Mouse (Mus musculus) cortical plate, adult 2 months (tissue): ENCODE data around the gene Pdcd1lg2. TPM values are rescaled to one million over a fixed set of nuclear protein-coding genes. Genes with fewer than 3 reads are reported as not detected.

Source experiments
- H3K27ac ChIP-seq: fragments of 200-500 bp; 2 replicates; pipeline ENCODE4 v1.5.1; 2012; ENCODE audit warnings: low read length, control low read depth, inconsistent platforms; ENCODE audit not compliant: insufficient read depth
- H3K4me1 ChIP-seq: fragments of 200-500 bp; 2 replicates; pipeline ENCODE4 v1.6.1; 2011; ENCODE audit warnings: low read length; ENCODE audit not compliant: control insufficient read depth, insufficient read depth
- H3K4me3 ChIP-seq: fragments of 200-500 bp; 2 replicates; pipeline ENCODE4 v1.5.1; 2011; ENCODE audit warnings: mild to moderate bottlenecking, low read length, control low read depth; ENCODE audit not compliant: insufficient read depth
- CTCF ChIP-seq: fragments of 200-500 bp; IDR thresholded peaks from 2 replicates; pipeline ENCODE4 v1.5.1; 2011; ENCODE audit warnings: mild to moderate bottlenecking, control low read depth, low read length; ENCODE audit not compliant: insufficient read depth; ENCODE audit errors: extremely low read depth
- POLR2A ChIP-seq: fragments of 200-500 bp; IDR thresholded peaks from 2 replicates; pipeline ENCODE4 v1.6.1; 2011; ENCODE audit warnings: mild to moderate bottlenecking, low read length, control low read depth; ENCODE audit not compliant: insufficient read depth; ENCODE audit errors: extremely low read depth
- polyA plus RNA-seq: library from polyadenylated mRNA; depleted of rRNA; stranded (reverse); fragments of >200 nt; gene quantifications from 2 replicates; pipeline ENCODE4 v1.2.3, GENCODE M21; 2012

Pdcd1lg2 gene
- polyA plus RNA-seq, 1 experiment = not detected

DNA sequence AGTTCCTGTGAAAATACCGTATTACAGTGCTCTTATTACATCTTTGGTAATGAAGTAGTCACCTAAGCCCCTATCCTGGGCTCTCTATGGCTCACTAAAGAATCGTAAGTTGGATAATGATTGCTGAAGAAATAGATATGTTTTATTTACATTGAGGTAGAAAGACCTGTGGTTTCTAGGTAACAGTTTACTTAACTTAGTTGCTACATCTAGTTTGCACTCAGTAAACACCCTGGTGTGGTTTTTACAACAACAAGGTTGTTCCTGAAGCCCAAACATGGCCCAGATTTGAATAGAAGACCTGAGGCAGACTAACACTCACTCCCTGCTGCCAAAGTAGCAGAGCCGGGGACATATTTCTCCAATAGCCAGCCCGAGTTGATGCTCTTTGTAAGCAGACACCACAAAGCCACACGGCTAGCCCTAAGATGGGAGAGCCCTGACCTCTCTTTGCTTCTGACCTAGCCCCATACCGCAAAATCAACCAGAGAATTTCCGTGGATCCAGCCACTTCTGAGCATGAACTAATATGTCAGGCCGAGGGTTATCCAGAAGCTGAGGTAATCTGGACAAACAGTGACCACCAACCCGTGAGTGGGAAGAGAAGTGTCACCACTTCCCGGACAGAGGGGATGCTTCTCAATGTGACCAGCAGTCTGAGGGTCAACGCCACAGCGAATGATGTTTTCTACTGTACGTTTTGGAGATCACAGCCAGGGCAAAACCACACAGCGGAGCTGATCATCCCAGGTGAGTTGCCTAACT lies 30.7 kb upstream of the Pdcd1lg2 start:
- TF ChIP-seq CTCF (no peak), POLR2A (no peak)
- Histone ChIP-seq H3K4me3 (no peak overlapping the region), H3K27ac (no peak overlapping the region), H3K4me1 (no peaks in the 10 kb centered on the region)

- Histone ChIP-seq H3K4me1 (no peaks in the 10 kb centered on the region), H3K27ac (no peak overlapping the region), H3K4me3 (no peak overlapping the region)
- no peak for TF ChIP-seq POLR2A
- TF ChIP-seq CTCF = no peak
These were observed 27.4 kb upstream of the Pdcd1lg2 start for GRCm38 (mm10) chr19:29383368-29383767.

DNA sequence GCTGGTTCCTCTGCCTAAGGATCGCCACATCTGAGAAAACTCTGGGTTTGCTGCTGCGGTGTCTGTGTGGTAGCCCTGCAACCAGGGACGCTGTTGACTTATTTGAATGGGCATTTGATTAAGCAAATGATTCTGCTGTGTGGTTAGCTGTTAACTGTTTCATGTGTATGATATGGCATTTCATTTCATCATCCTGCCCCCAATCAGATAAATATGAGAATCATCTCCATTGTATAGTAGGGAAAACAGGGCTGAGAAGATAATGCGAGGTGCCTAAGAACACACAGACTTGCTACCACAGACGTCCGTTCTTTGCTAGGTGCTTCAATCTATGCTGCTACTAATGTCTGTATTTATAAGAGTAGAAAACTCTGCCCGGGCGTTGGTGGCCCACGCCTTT lies 26.3 kb upstream of the Pdcd1lg2 start:
- no peaks in the 10 kb centered on the region for H3K4me1 ChIP-seq
- TF ChIP-seq CTCF (no peak), POLR2A (no peak)
- H3K27ac ChIP-seq = no peak overlapping the region
- H3K4me3 ChIP-seq = no peak overlapping the region

DNA sequence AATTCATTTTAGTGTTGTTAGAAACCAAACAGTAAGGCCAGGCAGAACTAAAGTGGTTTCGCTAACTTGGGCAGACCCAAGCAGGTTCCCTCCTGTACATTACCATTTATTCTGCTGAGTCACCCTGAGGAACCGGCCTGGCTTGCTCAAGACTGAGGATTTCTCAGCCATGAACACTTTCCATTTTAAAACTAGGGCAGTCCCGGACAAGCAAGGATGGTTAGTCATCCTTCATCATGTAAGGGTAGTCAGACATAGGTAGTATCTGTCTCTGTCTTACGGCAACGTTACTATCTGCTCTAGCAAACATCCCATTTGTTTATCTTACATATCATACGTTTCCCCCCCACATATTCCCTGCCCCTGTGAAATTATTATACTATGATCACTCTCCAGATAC lies 25.7 kb upstream of the Pdcd1lg2 start:
- H3K4me3 ChIP-seq = no peak overlapping the region
- no peak overlapping the region for H3K27ac ChIP-seq
- no peak for TF ChIP-seq CTCF
- no peak for TF ChIP-seq POLR2A
- H3K4me1 ChIP-seq = no peaks in the 10 kb centered on the region

- no peak overlapping the region for H3K4me3 ChIP-seq
- TF ChIP-seq CTCF = no peak
- TF ChIP-seq POLR2A = no peak
- no peaks in the 10 kb centered on the region for H3K4me1 ChIP-seq
- H3K27ac ChIP-seq = no peak overlapping the region
These were observed 24.9 kb upstream of the Pdcd1lg2 start for GRCm38 (mm10) chr19:29385822-29386221.

GRCm38 (mm10) chr19:29388818-29389217 lies 21.9 kb upstream of the Pdcd1lg2 start:
- no peak overlapping the region for H3K4me3 ChIP-seq
- H3K27ac ChIP-seq = no peak overlapping the region
- TF ChIP-seq POLR2A (no peak), CTCF (no peak)
- H3K4me1 ChIP-seq = no peaks in the 10 kb centered on the region

DNA sequence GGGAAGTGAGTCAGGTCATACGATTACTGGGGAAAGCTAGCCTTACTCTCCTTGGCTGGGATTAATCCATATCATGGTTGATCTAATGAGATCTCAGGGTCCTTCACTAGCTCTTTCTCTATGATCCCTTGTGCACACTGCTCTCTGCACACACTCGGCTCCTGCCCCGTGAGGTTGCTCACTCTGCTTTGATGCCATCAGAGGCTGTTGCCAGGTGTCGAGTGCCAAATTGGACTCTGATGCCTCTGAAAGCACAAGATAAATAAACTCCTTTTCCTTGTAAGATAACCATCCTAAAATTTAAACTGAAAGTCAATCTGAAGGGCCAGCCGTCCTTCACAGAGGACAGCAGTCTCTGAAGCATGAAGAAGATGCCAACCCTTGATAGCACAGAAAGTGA lies 20.2 kb upstream of the Pdcd1lg2 start:
- no peak overlapping the region for H3K4me3 ChIP-seq
- no peak overlapping the region for H3K27ac ChIP-seq
- no peaks in the 10 kb centered on the region for H3K4me1 ChIP-seq
- TF ChIP-seq POLR2A (no peak), CTCF (no peak)

DNA sequence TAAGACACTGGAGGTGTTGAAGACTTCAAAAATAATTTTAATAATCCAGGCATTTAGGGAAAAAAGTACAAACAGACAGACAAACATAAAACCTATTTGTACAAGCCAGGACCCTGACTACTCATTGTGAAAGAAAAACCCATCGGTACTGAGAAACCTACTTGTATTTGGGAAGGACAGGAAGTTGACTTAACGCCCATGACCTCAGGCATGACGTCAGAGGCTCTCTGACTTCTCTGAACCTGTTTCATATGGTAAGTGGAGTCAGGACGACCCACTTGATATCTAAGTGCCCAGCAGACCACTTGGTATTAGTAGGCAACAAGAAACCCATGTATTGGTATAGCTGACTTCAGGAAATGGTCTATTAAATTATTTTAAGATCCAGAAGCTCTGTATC lies 19.4 kb upstream of the Pdcd1lg2 start:
- Histone ChIP-seq H3K27ac (no peak overlapping the region), H3K4me3 (no peak overlapping the region), H3K4me1 (no peaks in the 10 kb centered on the region)
- TF ChIP-seq CTCF (no peak), POLR2A (no peak)

DNA sequence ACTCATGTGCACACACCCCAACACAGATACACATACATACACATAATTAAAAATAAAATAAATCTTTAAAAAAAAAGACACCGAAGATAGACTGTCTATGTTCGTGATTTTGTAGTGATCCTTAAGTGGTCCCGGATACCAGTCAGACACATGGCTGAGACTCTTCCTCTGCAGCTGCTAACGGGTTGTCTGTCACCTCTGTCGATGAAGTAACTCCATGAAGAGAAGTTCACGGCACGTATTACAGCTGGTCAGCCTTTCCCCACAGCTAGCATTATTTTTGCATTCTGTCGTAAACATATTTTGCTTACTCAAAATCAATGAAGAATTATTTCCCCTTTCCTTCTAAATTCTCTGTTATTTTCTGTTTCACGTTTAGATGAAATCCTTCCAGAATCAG lies 17.4 kb upstream of the Pdcd1lg2 start:
- Histone ChIP-seq H3K27ac (no peak overlapping the region), H3K4me1 (no peaks in the 10 kb centered on the region), H3K4me3 (no peak overlapping the region)
- TF ChIP-seq POLR2A (no peak), CTCF (no peak)

GRCm38 (mm10) chr19:29394721-29395120 lies 16.0 kb upstream of the Pdcd1lg2 start:
- TF ChIP-seq POLR2A = no peak
- no peak for TF ChIP-seq CTCF
- no peaks in the 10 kb centered on the region for H3K4me1 ChIP-seq
- H3K4me3 ChIP-seq = no peak overlapping the region
- H3K27ac ChIP-seq = no peak overlapping the region
